Mouse (Mus musculus): ENCODE data around the gene Fasl. TPM values are rescaled to one million over a fixed set of nuclear protein-coding genes. Genes with fewer than 3 reads are reported as not detected.

Fasl gene
- total and polyA plus RNA-seq, 3 experiments = not detected

GRCm38 (mm10) chr1:161761556-161761955, 26.7 kb downstream of the Fasl start:
- no peak for DNase-seq

GRCm38 (mm10) chr1:161756547-161756946, 31.7 kb downstream of the Fasl start:
- no peak for DNase-seq

- DNase-seq = no peak
These were observed 37.0 kb downstream of the Fasl start for GRCm38 (mm10) chr1:161751311-161751710.

- no peak for DNase-seq
These were observed 37.7 kb downstream of the Fasl start for GRCm38 (mm10) chr1:161750471-161751041.

- no peak for DNase-seq
These were observed 39.6 kb downstream of the Fasl start for GRCm38 (mm10) chr1:161748685-161749084.

- DNase-seq = peak; percentile 61
These were observed 40.2 kb downstream of the Fasl start for GRCm38 (mm10) chr1:161748138-161748537.

- DNase-seq = no peak
These were observed 41.6 kb downstream of the Fasl start for GRCm38 (mm10) chr1:161746542-161747302.

- no peak for DNase-seq
These were observed 43.4 kb downstream of the Fasl start for GRCm38 (mm10) chr1:161744855-161745254.

- no peak for DNase-seq
These were observed 44.1 kb downstream of the Fasl start for GRCm38 (mm10) chr1:161744209-161744608.

- DNase-seq = no peak
These were observed 45.6 kb downstream of the Fasl start for GRCm38 (mm10) chr1:161742481-161743267.

GRCm38 (mm10) chr1:161736848-161737247, 51.4 kb downstream of the Fasl start:
- no peak for DNase-seq

GRCm38 (mm10) chr1:161736255-161736654, 52.0 kb downstream of the Fasl start:
- no peak for DNase-seq

- DNase-seq = no peak
These were observed 52.7 kb downstream of the Fasl start for GRCm38 (mm10) chr1:161735465-161736046.

GRCm38 (mm10) chr1:161734741-161735211, 53.5 kb downstream of the Fasl start:
- DNase-seq = no peak

- no peak for DNase-seq
These were observed 54.0 kb downstream of the Fasl start for GRCm38 (mm10) chr1:161734314-161734713.

Other genes with a start within 250 kb of the Fasl start
- 10 to 100 TPM; 38.8 to 48.0 TPM for gene Suco, start 88.2 kb upstream of the Fasl start, total RNA-seq (2021)
- gene Suco, start 88.2 kb upstream of the Fasl start, polyA plus RNA-seq (2012; rRNA removed) = 1.5 and 1.9 TPM in 2 replicates
- gene Pigc, start 180.7 kb upstream of the Fasl start, total RNA-seq (2021) = 10 to 100 TPM; 14.5 to 16.2 TPM
- gene Pigc, start 180.7 kb upstream of the Fasl start, polyA plus RNA-seq (2012; rRNA removed) = 6.5 and 12.6 TPM in 2 replicates
- not detected for gene 4930558K02Rik, start 191.1 kb upstream of the Fasl start, total RNA-seq (2021)
- not detected in 2 replicates for gene 4930558K02Rik, start 191.1 kb upstream of the Fasl start, polyA plus RNA-seq (2012; rRNA removed)